Mouse (Mus musculus): ENCODE results near the gene Cxcl2. TPM values are rescaled to one million over a fixed set of nuclear protein-coding genes. Genes with fewer than 3 reads are reported as not detected.

Gene Cxcl2
- total and polyA plus RNA-seq, 3 experiments, result 0.21 to 0.47 TPM; not detected in 1

- TF ChIP-seq ZNF384 (IDR thresholded peaks at IDR 0.05; ENCODE audit: low read depth, low read length) (no peak), IRF4 (IDR thresholded peaks at IDR 0.05; ENCODE audit: low read depth, low read length) (no peak), UBTF (IDR thresholded peaks at IDR 0.05; ENCODE audit: low read depth, low read length) (no peak)
Measured at GRCm38 (mm10) chr5:90872377-90872776, 31.3 kb upstream of the Cxcl2 start (continued).

GRCm38 (mm10) chr5:90876045-90876444 lies 27.6 kb upstream of the Cxcl2 start:
- in situ Hi-C loops (cut with MboI; ENCODE audit: low pct_ligation_motif_present, low pct_unique_long_range_greater_than_20kb, low sequenced_read_pairs), result no loop called here
- Histone ChIP-seq H3K27me3 (replicated peaks) (no peaks in the 10 kb centered on the region), H3K79me2 (replicated peaks; ENCODE audit: control insufficient read depth, extremely low read depth, insufficient read depth, poor library complexity, severe bottlenecking) (no peaks in the 10 kb centered on the region), H3K4me2 (ENCODE audit: insufficient read depth, low read depth, poor library complexity, severe bottlenecking) (no peak overlapping the region), H3K27ac (ENCODE audit: insufficient read depth, low read depth) (no peak overlapping the region), H3K36me3 (replicated peaks in 1 of 2; ENCODE audit: control insufficient read depth in 1 of 2, insufficient read depth in 1 of 2, low read length in 1 of 2) (no peaks in the 10 kb centered on the region), H3K9ac (ENCODE audit: insufficient read depth, low read depth) (no peak overlapping the region), H3K9me3 (replicated peaks; ENCODE audit: low read length) (no peaks in the 10 kb centered on the region), H3K4me1 (ENCODE audit: control insufficient read depth in 1 of 2, insufficient read depth in 2 of 2) (0 out of 4 replicates have a peak, but pooled peaks cover 0 to 3% of the 10 kb centered on the region in 2 experiments), H3K4me3 (replicated peaks in 1 of 3; ENCODE audit: low read depth in 2 of 3, low read length in 2 of 3, poor library complexity in 1 of 3) (no peak overlapping the region)
- TF ChIP-seq ZNF384 (IDR thresholded peaks at IDR 0.05; ENCODE audit: low read depth, low read length), result no peak
- no peak for TF ChIP-seq CHD2 (IDR thresholded peaks at IDR 0.05; ENCODE audit: low read length)
- no peak for TF ChIP-seq MEF2A (IDR thresholded peaks at IDR 0.05; ENCODE audit: borderline replicate concordance, low read depth, low read length)
- TF ChIP-seq KAT2A (IDR thresholded peaks at IDR 0.05; ENCODE audit: insufficient replicate concordance, low read length), result no peak
- TF ChIP-seq CTCF (conservative IDR thresholded peaks at IDR 0.05 in 1 of 2, IDR thresholded peaks at IDR 0.05 in 1 of 2; ENCODE audit: low read depth in 2 of 2, low read length in 2 of 2), result no peak
- no peak for TF ChIP-seq POLR2A (IDR thresholded peaks at IDR 0.05; ENCODE audit: low read depth, low read length)
- no peak for TF ChIP-seq ZMIZ1 (IDR thresholded peaks at IDR 0.05; ENCODE audit: low read depth, low read length)
- no peak for TF ChIP-seq SMC3 (IDR thresholded peaks at IDR 0.05; ENCODE audit: low read depth, low read length)
- DNase-seq (ENCODE audit: extremely low read depth), result no peak
- dilution Hi-C loops (cut with MboI; ENCODE audit: extremely low pct_ligation_motif_present, extremely low pct_unique_long_range_greater_than_20kb, low sequenced_read_pairs), result no loop called here

GRCm38 (mm10) chr5:90876471-90877172 lies 27.0 kb upstream of the Cxcl2 start:
- Histone ChIP-seq H3K9ac (ENCODE audit: insufficient read depth, low read depth) (no peak overlapping the region), H3K79me2 (replicated peaks; ENCODE audit: control insufficient read depth, extremely low read depth, insufficient read depth, poor library complexity, severe bottlenecking) (no peaks in the 10 kb centered on the region), H3K9me3 (replicated peaks; ENCODE audit: low read length) (peaks cover 1% of the 10 kb centered on the region), H3K4me3 (replicated peaks in 1 of 3; ENCODE audit: low read depth in 2 of 3, low read length in 2 of 3, poor library complexity in 1 of 3) (no peak overlapping the region), H3K4me1 (ENCODE audit: control insufficient read depth in 1 of 2, insufficient read depth in 2 of 2) (0 out of 4 replicates have a peak, but pooled peaks cover 0 to 3% of the 10 kb centered on the region in 2 experiments), H3K4me2 (ENCODE audit: insufficient read depth, low read depth, poor library complexity, severe bottlenecking) (no peak overlapping the region; the same call in 1 of the 2 replicates), H3K27ac (ENCODE audit: insufficient read depth, low read depth) (no peak overlapping the region), H3K27me3 (replicated peaks) (no peaks in the 10 kb centered on the region), H3K36me3 (replicated peaks in 1 of 2; ENCODE audit: control insufficient read depth in 1 of 2, insufficient read depth in 1 of 2, low read length in 1 of 2) (no peaks in the 10 kb centered on the region)
- dilution Hi-C loops (cut with MboI; ENCODE audit: extremely low pct_ligation_motif_present, extremely low pct_unique_long_range_greater_than_20kb, low sequenced_read_pairs) (no loop called here), in situ Hi-C loops (cut with MboI; ENCODE audit: low pct_ligation_motif_present, low pct_unique_long_range_greater_than_20kb, low sequenced_read_pairs) (no loop called here)
- no peak for DNase-seq (ENCODE audit: extremely low read depth)
- TF ChIP-seq KAT2A (IDR thresholded peaks at IDR 0.05; ENCODE audit: insufficient replicate concordance, low read length) (no peak), MYC (IDR thresholded peaks at IDR 0.05; ENCODE audit: low read depth, low read length) (no peak), USF1 (IDR thresholded peaks at IDR 0.05; ENCODE audit: low read depth, low read length) (no peak), PAX5 (IDR thresholded peaks at IDR 0.05; ENCODE audit: low read length) (no peak), JUND (conservative IDR thresholded peaks at IDR 0.05; ENCODE audit: low read depth, low read length) (no peak), CHD1 (IDR thresholded peaks at IDR 0.05; ENCODE audit: low read depth, low read length) (no peak), SMC3 (IDR thresholded peaks at IDR 0.05; ENCODE audit: low read depth, low read length) (no peak), TCF12 (IDR thresholded peaks at IDR 0.05; ENCODE audit: low read depth, low read length) (no peak)

Data from CH12.LX (cell line).